Comparison of ENCODE assay signal across 18 mouse cellular contexts in genomic region chrX:112675525-112675924, GRCm38 (mm10). TPM values are rescaled to one million over a fixed set of nuclear protein-coding genes. Genes with fewer than 3 reads are reported as not detected.
"Had no signal": no experiment of that assay in that cellular context is flagged by ENCODE, and none has a peak within 500 bp of the region (broad histone marks: within the 10 kb centered on the region; RNA-seq: fewer than 3 reads in every experiment).

No protein-coding gene starts in this region.

- H3K9me3 ChIP-seq: neural tube, embryonic 13.5 days; neural tube, embryonic 15.5 days; stomach, embryonic 15.5 days had no signal

- H3K36me3 ChIP-seq: neural tube, embryonic 13.5 days; neural tube, embryonic 15.5 days; stomach, embryonic 15.5 days had no signal

- DNase-seq: retina, postnatal 1 day; right cerebral cortex, adult 18-20 months; right cerebral cortex, postnatal 14 days; right cerebral cortex, postnatal 25 days; right cerebral cortex, postnatal 4 days; spleen, adult 18-20 months; thymus, adult 18-20 months; thymus, adult 2 months; thymus, postnatal 14 days; thymus, postnatal 25 days; thymus, postnatal 36 days; thymus, postnatal 4 days had no signal

- H3K4me2 ChIP-seq: neural tube, embryonic 13.5 days; neural tube, embryonic 15.5 days; stomach, embryonic 15.5 days had no signal

- H3K9ac ChIP-seq: neural tube, embryonic 13.5 days; neural tube, embryonic 15.5 days; stomach, embryonic 15.5 days had no signal

- H3K27ac ChIP-seq: neural tube, embryonic 13.5 days; neural tube, embryonic 15.5 days; stomach, embryonic 15.5 days; stomach, postnatal 0 days had no signal

- H3K4me1 ChIP-seq: neural tube, embryonic 13.5 days; neural tube, embryonic 15.5 days; stomach, embryonic 15.5 days had no signal

- H3K27me3 ChIP-seq: neural tube, embryonic 13.5 days; neural tube, embryonic 15.5 days; stomach, embryonic 15.5 days had no signal

- H3K4me3 ChIP-seq: neural tube, embryonic 13.5 days; neural tube, embryonic 15.5 days; stomach, embryonic 15.5 days had no signal

RNA-seq across cellular contexts. Expression of gene Pof1b, which starts 22.9 kb away (rescaled TPM):
- polyA plus RNA-seq: spleen, adult 2 months; testis, adult 2 months had no signal
